ENCODE assay signal across 8 mouse cellular contexts in the genomic region with DNA sequence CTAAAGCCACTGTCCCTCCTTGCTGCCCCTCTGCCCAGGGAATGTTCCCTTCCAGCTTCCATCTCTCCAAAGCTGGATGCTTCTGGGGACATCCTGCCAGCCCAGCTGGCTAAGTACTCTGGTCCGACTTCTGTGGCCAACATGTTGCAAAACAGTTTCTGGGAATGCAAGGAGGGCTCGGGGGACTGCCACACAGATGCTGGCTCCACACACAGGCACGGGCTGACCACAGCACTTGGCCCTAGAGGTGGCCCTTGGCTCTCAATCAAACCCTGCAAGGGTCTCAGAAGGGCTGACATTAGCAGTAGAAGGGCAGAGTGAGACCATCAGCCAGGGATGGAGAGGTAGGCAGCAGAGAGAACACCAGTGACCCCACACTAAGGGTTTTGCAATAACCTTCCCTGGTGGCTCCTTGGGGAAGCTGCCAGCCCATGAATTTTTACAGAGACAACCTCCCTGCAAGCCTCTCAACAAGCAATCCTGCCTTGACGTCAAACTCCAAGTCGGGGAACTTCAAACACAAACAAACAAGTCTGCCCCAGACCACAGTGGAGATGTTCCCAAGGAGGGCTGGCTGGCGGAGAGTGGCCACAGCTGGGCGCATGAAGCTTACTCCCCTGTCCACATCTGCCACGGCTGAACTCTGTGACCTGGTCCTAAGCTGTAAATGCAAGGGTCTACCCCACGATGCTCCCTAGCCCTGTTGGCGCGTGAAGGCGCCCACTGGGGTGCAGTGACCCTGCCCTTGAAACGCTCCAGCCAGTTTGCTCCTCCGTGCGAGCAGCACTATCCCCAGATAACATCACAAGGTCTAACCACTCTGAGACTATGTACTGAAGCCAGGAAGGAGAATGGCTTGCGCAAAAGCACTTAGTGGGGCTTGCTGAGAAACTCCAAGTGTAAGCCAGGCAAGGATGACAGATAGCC.
DNase-seq lines count a peak whose midpoint lies in the region; ATAC-seq and TF ChIP-seq lines count a peak whose summit lies in the region.
"Had no signal": no experiment of that assay in that cellular context is flagged by ENCODE, and none has a peak within 500 bp of the region (broad histone marks: within the 10 kb centered on the region; RNA-seq: fewer than 3 reads in every experiment).

No protein-coding gene starts in this region.

- peak overlapping the region; percentile 21 for H3K27ac ChIP-seq in heart, postnatal 0 days (ENCODE audit: low read depth)
- H3K27ac ChIP-seq in lung, embryonic 16.5 days (ENCODE audit: low read length): peak overlapping the region; percentile 94

- no peak overlapping the region for H3K9ac ChIP-seq in heart, postnatal 0 days (replicated peaks; ENCODE audit: low read depth, low read length)
- H3K9ac ChIP-seq in lung, embryonic 16.5 days (ENCODE audit: low read length): peak overlapping the region; percentile 22; the same call in 1 of the 2 replicates

- H3K36me3 ChIP-seq in heart, postnatal 0 days (replicated peaks; ENCODE audit: control insufficient read depth, insufficient read depth, low read length): no peaks in the 10 kb centered on the region
- no peaks in the 10 kb centered on the region for H3K36me3 ChIP-seq in lung, embryonic 16.5 days (ENCODE audit: control insufficient read depth, insufficient read depth, low read length)

- H3K27me3 ChIP-seq in heart, postnatal 0 days (ENCODE audit: control insufficient read depth, insufficient read depth, low read length): no peaks in the 10 kb centered on the region
- H3K27me3 ChIP-seq in lung, embryonic 16.5 days (ENCODE audit: control insufficient read depth, insufficient read depth, low read depth, low read length): no peaks in the 10 kb centered on the region

- 61% methylated on average over 16 of the region's 16 CpGs for WGBS in heart, postnatal 0 days
- 38% methylated on average over 16 of the region's 16 CpGs for WGBS in lung, embryonic 16.5 days

- TF ChIP-seq CTCF in heart, postnatal 0 days (IDR thresholded peaks at IDR 0.05; ENCODE audit: low read depth): no peak

- DNase-seq in Muller cell, postnatal 12 days (ENCODE audit: inconsistent ontology term): peak; percentile 80
- DNase-seq in adrenal gland, postnatal 10 days: peak; percentile 69
- no peak for DNase-seq in heart, postnatal 0 days (ENCODE audit: low spot score)
- DNase-seq in layer of hippocampus, postnatal 14 days (ENCODE audit: low spot score in 2 of 2): no peak
- no peak for DNase-seq in right cerebral cortex, postnatal 25 days
- no peak for DNase-seq in cerebellum, adult 8-10 months

- ATAC-seq in heart, postnatal 0 days (ENCODE audit: insufficient read depth, low read depth): no peak
- ATAC-seq in lung, embryonic 16.5 days (ENCODE audit: low read depth): peak; percentile 86

- no peak for TF ChIP-seq EP300 in heart, postnatal 0 days (IDR thresholded peaks at IDR 0.05; ENCODE audit: low read depth)

- peaks cover 50% of the 10 kb centered on the region for H3K4me1 ChIP-seq in heart, postnatal 0 days (ENCODE audit: control insufficient read depth, insufficient read depth)
- peaks cover 51% of the 10 kb centered on the region for H3K4me1 ChIP-seq in lung, embryonic 16.5 days (replicated peaks; ENCODE audit: control insufficient read depth, insufficient read depth, low read length)

- H3K9me3 ChIP-seq in heart, postnatal 0 days (replicated peaks; ENCODE audit: control insufficient read depth, low read length): no peaks in the 10 kb centered on the region
- no peaks in the 10 kb centered on the region for H3K9me3 ChIP-seq in lung, embryonic 16.5 days (ENCODE audit: control insufficient read depth, low read length)

- no peak overlapping the region for H3K4me2 ChIP-seq in heart, postnatal 0 days (ENCODE audit: low read depth, low read length)
- peak overlapping the region; percentile 24; the same call in 1 of the 2 replicates for H3K4me2 ChIP-seq in lung, embryonic 16.5 days (ENCODE audit: low read depth, low read length)

- H3K4me3 ChIP-seq in heart, postnatal 0 days (ENCODE audit: low read depth, low read length): no peak overlapping the region
- H3K4me3 ChIP-seq in lung, embryonic 16.5 days (ENCODE audit: low read length): no peak overlapping the region
- H3K4me3 ChIP-seq: erythroblast, embryonic 14.5 days had no signal

Comparison
In these comparisons a context has a peak if more than half of its experiments do, and no peak if none do; other contexts are left out.
1. DNase-seq: peak in Muller cell, postnatal 12 days (single experiment) and adrenal gland, postnatal 10 days (single experiment); none in heart, postnatal 0 days (single experiment), layer of hippocampus, postnatal 14 days (0 of 2), right cerebral cortex, postnatal 25 days (single experiment) and cerebellum, adult 8-10 months (single experiment).